Mouse (Mus musculus) testis, adult 2 months (tissue): Measurements from ENCODE around the gene Zfp462.

Experiments used
- CTCF ChIP-seq: fragments of 200-500 bp; IDR thresholded peaks from 2 replicates; pipeline ENCODE4 v1.5.1; 2012; ENCODE audit warnings: low read depth, mild to moderate bottlenecking, inconsistent platforms, low read length, moderate library complexity; ENCODE audit not compliant: control insufficient read depth, insufficient read depth, insufficient replicate concordance
- POLR2A ChIP-seq: fragments of 200-500 bp; IDR thresholded peaks from 2 replicates; pipeline ENCODE4 v1.6.1; 2012; ENCODE audit warnings: low read depth, mild to moderate bottlenecking, inconsistent platforms, low read length, moderate library complexity; ENCODE audit not compliant: control insufficient read depth

DNA sequence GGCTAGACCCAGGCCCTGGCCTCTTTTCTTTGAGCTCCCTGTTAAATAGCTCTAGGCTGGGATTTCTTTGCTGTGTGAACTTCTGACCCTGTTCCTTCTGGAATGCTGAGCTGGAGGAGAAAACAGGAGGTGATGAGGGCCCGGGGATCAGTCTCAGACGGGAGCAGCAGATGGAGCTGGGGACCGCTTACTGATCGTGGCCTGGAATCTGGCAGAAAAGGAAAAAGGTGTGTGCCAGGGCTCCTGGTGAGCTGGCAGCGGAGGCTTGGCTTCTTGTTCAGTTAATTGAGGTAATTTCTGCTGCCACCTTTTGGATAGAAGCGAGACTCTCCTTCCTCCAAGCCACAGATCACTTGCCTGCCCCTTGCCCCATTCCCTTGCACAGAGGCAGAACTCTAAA is 177.1 kb downstream of the Zfp462 start:
- TF ChIP-seq CTCF = no peak
- no peak for TF ChIP-seq POLR2A
